Mouse (Mus musculus) cerebellum, adult 9-10 months (tissue): ENCODE data around the gene Xxylt1.

Source experiments
- DNase-seq: peaks from one replicate; pipeline ENCODE4 v3.0.0; 2022

The Xxylt1 gene

DNA sequence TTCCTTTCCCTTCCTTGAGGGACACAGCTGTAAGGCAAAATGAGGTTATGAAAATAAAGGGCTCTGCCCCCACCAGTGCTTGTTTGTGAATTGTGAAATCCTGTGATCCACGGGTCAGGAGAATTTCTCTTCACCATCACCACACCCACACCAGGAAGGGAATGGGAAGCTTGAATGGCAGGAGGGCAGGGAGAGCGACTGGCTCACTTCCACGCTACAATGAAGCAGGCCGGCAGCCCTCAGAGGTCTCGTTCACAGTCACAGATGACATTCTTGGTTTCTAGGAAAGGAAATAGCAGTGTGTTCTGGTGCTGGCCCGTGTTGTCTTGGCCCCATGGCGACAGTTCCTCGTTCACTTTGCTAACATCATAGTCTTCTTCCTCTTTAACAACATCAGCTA, 136.3 kb downstream of the Xxylt1 start:
- DNase-seq = no peak

DNA sequence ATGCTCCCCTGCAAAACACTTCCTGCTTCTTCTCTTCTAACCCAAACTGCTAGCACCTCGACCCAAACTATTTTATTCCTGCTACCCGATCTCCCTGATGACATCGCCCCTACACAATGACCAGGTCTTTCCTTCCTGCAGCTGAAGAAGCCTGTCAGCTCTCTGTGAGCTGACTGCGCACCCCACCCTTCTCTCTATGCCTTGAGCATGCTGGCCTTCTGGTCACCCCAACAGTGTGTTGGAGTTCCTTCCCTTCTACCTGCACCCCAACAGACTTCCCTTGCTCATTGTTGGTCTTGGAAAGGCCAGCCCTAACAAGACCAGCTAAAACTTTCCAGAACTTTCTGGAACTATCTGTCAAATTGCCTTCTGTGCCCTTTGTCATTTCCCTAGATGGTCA, 137.3 kb downstream of the Xxylt1 start:
- no peak for DNase-seq

DNA sequence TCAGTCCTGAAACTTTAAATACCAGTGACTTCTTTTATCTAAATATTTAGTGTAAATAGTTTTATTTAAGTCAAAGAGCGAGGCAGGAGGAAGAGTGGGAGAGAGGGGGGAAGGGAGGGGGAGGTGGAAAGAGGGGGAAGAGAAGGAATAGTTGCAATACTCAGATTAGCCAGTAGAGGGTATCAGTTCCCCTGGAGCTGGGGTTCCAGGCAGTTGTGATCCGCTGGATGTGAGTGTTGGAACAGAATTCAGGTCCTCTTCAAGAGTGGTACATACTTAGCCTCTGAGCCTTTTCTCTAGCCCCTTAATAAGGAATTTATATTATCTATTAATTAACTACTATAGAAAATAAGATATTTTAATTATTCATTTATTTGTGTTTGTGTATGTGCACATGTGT, 140.5 kb downstream of the Xxylt1 start:
- no peak for DNase-seq

DNA sequence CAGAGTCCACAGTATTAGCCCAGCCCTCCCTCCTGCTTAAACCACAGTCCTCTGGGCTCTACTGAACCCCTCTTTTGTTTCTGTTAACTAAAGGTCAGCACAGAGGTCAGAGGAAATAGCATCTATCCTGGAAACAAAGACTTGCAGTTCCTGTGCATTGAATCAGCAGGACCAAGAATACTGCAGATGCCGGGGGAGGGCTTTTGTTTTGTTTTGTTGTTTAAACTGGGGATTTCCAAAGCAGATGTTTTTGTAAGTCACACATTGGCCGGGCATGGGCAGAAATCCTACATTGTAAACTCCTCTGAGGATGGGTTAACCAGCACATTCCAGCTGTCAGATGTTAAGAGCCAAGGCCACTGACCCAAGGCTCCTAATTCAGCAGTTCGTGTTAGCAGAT, 141.3 kb downstream of the Xxylt1 start:
- DNase-seq = no peak

DNA sequence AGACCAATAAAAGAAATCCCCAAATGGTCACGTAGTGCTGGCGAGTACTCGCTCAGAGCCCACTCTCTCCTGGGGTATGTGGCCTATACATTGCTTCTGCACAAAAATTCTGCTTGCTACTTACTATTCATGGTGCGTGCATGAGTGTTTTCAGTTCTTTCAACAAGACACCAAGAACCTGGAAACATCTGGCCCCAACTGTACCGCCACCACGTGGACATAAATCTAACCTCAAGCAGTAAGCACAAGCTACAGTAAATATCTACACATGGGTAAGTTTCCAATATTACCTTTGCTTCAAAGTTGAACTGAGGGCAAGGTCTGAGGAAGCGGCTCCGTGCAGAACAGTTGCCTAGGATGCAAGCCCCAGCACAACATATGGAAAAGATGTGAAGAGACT, 142.0 kb downstream of the Xxylt1 start:
- no peak for DNase-seq

DNA sequence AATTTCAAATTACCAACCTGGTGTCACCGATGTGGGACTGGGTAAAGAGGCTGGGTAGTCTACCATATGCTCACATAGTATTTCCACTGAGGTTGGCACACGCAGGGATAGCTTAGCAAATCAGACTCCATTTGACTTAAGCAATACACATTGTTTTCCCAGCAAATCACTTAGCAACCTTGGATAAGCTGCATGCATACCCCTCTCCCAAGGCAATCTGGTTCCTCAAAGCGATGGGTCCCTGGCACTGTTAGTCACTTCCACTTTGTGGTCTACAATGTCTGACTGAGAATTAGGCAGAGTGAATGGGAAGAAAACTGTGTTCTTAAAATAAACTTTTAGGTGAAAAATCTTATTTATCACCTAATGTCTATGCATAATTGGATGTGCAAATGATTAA, 142.6 kb downstream of the Xxylt1 start:
- no peak for DNase-seq

DNA sequence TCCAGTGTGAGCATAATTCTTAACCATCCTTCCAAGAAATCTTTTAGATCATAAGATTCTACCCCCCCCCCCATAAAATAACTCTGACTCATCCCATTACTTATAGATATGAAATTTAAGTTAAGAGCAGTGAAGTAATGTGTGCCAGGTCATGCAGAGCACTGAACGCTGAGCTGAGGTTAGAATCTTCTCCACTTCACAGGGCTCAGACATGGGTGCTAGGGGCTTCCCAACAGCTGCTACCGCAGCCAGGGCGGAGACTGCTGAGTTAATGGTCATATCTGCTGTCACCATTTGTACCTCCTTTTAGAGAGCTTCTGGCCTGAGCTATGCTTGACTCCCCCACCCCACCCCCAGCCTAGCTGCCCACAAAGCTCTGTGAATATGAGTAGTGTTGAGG, 143.6 kb downstream of the Xxylt1 start:
- DNase-seq = no peak

DNA sequence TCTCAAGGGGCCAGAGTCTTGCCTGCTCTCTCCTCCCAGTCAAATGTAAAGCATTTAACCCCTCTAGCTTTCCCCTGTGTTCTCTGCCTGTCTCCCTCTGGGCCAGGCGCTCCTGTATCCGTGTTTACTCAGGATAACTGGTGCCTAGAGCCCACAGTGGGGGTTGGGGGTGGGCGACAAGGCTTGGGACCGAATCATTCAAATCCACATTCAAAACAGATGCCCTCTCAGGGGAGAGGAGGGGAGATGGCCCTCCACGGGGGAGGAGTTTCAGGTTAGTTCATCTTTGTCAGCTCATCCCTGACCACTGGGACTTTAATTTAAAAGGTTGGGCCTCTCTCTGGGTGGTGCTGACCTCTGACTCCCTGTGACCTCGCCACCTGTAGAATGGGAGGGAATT, 144.8 kb downstream of the Xxylt1 start:
- no peak for DNase-seq

DNA sequence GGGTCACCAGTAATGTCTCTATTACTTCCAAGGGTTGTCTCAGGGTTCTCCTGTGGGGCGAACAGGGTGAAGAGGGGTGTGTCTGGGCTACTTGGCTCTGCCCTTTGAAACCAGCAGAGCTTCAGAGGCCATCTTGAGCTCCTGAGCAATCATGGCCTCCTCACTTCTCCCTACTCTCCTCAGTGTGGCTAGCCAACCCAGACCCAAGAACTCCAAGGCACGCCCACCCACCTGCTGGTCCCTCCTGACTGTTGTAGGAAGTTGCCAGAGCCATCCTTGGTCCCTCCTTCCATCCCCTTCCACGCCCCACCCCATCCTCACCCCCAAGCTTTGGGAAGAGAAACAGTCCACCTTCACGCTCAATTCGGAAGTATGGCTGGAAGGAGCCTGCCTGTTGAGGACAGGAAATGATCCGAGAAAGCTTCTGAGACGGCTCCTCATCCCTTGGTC, 145.2 kb downstream of the Xxylt1 start:
- DNase-seq = no peak

DNA sequence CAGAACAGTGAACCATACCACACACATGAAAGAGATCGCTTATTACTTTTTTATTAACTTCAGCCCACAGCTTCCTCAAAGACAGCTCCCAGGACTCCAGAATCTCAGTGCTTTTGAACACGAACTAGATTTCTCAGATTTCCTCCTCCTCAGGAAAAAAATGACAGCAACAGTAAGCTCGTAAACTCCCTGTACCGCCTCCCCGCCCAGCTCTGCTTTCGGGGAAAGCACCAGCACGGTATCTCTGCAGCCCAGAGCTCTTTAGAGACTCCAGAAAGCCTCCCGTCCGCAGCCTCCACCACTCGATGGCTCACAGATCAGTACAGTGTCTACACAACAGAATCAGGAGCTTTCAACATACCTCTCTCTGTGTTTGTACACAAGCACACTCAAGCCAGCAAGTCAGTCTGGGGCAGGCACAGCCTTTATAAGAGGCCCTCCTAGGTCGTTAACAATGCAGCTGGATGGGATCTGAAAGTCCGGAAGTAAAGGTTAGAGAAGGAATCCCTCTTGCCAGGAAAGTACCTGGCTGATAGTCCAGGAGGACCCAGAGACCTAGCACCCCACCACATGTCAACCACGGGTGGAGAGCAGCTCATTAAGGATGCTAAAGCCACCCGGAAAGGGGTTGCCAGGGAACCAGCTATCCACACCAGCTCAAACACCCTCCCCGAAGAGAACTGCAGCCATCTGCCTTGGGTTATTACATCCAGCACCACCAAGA, 146.1 kb downstream of the Xxylt1 start:
- DNase-seq = no peak

DNA sequence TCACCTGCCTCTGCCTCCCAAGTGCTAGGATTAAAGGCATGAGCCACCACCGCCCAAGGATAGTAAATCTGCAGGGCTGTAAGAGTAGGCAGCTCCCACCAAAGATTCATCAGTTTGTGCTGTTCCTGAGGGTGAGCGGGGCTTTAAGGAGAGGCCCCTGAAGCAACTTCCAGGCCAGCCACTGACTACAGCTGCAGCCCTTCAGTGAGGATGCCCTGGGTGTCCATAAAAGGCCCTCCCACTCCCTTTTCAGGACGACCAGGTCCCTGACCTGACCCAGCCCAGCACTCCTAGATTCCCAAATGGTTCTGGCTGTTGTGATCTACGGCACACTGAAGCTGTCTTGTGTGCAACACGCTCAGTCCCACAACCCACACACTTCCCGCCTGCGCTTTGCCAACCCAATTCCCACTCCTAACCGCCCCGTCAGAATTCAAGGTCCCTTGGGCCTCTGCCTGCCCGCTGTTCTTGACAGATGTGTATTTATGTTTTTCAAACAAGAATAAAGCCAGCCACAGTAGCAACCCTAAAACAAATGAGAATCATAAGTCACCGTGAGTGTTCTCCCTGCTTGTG, 146.9 kb downstream of the Xxylt1 start:
- no peak for DNase-seq

DNA sequence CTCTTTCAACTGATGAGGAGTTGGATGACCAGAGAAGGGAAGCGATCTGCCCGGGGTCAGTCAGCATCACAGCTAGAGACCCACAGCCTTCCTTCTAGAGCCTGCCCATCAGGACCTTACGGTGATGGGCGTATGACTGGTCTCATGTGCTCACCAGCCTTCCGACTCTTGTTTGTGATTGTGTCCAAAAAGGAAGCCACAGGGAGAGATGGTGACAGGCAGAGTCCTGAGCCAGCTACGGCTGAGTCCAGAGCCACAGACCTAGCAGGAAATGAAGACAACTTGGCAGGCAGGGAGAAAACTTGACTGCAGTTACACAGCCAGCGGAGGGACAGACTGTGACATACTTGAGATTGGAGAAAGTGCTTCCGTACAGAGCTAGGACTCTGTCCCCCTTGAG, 147.9 kb downstream of the Xxylt1 start:
- no peak for DNase-seq

DNA sequence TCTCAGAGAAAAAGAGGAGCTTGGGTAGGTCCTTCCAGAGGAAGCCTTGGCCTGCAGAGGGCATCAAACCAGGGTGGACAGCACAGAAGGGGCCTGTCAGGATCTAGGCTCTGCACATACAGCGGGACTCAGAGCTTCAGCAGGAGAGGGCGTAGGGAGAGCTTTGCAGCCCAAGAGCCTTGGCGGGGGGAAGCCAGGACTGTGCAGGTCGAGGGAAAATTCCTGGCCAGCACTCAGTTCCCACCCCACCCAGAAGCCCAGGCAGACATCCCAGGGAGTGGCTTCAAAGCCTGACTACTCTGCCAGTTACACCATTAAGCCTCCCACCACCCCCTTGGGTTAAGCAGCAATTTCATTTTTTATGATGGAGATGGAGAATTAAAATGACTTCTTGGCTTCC, 148.4 kb downstream of the Xxylt1 start:
- DNase-seq = no peak

DNA sequence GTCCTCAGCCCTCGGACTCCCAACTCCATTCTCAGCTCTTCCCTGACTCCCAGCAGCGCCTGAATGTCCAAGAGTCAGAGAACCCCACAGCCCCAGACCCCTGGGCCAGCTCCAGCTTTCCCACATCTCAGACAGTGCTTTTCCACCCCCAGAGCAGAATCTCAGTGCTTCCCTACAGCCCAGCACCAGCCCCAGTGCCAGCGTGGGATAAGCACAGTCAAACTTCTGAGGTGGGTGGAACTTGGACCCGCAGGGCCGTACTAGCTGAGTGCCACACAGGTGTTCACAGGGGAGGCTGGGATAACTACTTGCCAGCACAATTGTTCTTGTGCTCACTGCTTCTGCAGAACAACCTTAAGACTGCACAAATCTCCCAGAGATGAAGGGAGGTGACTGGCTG, 149.0 kb downstream of the Xxylt1 start:
- no peak for DNase-seq

DNA sequence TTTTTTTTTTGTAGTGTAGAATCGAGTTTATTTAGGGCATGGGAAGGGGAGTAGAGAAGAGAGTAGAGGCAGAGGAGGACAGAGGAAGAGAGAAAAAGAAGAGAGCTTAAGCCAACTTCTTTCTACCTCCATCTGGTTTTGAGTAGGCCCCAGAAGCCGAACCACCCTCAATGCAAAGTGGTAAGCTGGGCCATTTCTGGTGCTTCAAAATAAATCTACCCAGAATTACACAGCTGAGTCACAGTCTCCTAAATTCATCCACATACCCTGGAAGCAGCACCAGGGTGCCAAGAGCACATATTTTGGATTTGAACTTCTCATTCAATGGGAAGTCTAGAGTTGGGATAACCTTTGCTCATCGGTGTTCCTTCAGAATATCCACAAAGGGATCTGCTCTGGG, 152.1 kb downstream of the Xxylt1 start:
- no peak for DNase-seq

DNA sequence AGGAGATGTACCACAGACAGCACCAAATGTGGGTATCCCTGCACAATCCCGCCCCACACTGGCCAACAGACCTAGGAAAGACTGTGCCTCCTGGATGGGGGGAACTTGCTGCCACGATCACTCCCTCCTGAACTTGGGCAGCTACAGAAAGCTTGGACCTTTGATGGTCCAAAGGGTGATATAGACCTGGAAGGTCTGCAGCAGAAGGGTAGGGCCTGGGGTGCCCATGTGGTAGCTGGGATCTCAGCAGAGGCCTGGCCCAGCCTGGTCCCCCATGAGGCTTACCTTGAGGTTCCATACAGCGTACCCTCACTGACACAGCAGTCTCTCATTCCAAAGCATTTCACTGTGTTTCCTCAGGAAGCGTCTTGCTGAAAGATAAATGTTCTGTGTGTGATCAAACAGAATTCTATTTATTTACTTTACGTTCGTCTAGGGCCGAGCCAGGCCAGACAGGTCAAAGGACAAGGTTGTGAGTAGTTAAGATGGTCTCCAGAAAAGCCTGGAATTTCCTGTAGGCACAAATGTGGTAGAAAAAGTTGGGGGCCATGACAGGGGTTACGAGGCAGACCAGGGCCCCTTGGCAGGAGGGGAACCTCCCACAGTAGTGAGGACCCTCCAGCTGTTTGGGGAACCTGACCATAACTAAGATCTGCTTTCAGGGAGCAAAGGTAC, 153.0 kb downstream of the Xxylt1 start:
- DNase-seq = no peak

DNA sequence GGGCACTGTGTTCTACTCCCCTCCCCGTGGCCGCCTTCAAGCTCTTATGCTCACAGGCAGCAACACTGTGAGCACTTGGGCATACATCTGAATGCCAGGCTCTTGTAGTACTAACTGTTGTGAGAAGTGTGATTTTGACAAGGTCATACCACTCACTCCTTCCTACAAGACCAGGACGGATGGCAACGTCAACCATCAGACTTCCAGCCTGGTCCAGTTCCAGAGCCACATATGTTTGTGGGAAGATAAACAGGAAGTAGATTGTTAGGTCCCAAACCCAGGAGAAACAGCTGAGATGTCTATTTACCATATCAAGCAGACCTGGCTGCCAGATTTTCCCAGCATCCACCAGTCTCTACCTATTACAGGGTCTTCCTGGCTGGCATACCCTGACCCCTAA, 155.7 kb downstream of the Xxylt1 start:
- no peak for DNase-seq

DNA sequence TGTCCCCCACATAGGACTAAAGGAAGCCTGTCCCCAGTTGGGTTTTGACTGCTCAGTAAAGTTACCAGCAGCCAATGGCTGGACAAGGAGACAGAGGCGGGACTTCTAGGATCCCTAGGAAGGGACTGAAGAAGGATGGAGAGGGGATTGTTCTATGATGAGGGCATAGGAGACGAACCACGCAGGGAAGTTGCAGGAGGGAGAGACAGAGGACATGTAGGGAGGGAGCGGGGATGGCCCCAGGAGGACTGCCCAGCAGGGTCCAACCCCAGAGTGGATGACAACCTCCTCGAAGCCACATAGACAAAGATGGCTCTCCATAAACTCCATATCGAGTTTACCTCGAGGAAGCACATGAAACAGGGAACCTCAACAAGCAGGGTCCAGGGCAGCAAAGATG, 157.3 kb downstream of the Xxylt1 start:
- DNase-seq = no peak

DNA sequence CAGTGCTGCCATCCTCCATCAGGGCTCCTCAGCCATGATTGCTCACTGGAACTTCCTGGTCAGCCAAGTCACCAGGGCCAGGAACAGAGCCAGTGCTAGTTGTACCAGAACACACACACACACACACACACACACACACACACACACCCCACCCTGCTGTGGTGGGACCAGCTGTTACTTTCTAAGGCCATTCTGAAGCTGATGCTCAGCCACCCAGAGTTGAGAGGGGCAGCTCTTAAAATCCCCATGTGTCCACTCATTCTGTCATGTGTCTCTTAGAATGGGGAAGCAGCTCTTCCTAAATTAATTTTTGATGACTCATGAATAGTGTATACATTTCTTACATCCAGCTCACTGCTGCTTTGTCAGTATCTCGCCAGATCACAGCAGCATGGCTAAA, 158.7 kb downstream of the Xxylt1 start:
- no peak for DNase-seq

DNA sequence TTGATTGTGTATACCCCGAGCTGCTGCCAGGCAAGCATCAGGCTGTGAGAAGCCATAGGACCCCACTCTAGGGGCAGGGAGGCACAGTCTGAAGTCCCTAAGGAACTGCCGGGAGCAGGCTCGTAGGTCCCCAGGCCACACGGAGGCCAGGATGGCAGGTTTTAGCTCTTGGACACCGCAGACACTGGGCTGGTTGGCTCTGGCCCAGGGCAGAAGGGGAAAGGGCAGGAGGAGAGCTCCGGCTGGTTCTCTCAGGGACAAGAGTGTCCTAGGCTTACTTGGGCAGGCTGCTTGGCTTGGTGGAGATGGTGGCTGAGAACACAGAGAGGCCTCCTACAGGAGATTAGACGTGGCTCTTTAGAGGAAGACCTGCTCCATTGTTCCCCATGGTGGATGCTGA, 162.4 kb downstream of the Xxylt1 start:
- DNase-seq = no peak

DNA sequence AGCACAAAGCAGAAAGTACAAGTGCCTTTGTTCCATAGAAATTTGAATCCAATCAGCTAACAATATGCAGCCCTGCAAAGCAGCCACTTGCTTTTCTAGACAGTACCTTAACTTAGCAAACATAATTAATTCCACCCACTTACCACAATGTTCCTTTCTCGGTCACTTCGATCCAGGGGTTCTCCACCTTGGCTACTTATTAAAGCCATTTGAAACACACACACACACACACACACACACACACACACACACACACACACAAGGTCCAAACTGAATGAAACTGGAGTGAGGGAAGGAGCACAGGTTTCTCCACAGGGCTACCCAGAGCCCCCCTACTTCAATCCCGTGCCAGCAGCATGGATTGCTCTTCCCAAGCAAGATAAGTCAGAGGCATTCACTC, 164.3 kb downstream of the Xxylt1 start:
- DNase-seq = no peak

DNA sequence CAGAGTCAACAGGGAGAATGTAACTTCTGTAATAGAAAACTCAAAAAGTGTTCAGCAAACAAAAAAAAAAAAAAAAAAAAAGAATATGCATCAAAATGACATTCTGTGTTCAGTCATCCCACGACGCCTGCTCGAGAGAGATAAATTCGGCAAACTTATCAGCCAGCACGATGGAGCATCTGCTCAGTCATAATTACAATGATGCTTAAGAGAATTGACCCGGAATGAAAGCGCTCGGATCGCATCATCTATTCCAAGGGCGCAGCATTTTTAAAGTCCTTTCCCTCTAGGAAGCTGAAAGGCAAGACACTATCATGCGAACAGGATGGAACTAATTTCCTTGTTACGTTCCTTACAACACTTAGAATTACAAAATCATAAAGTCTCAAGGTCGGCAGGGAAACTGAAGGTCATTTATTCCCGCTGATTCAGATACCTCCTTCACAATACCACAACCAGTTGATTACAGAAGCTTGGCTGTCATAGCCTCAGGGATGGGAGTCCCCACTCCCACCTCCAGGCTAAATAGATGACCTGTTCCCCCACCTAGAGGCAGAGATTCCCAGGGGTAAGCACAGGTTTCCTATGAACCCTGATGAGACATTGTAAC, 165.5 kb downstream of the Xxylt1 start:
- DNase-seq = no peak
